Mouse (Mus musculus) 416B (cell line): Measurements from ENCODE around the gene Cdkn2d.
"Not testable (repeated sequence)": the region's sequence is repeated elsewhere in the genome, so short reads cannot be mapped to it uniquely, and the experiment has no call there.

Source experiments
- DNase-seq: peaks from one replicate; pipeline ENCODE4 v3.0.0; 2011; ENCODE audit warnings: low read depth

The Cdkn2d gene

DNA sequence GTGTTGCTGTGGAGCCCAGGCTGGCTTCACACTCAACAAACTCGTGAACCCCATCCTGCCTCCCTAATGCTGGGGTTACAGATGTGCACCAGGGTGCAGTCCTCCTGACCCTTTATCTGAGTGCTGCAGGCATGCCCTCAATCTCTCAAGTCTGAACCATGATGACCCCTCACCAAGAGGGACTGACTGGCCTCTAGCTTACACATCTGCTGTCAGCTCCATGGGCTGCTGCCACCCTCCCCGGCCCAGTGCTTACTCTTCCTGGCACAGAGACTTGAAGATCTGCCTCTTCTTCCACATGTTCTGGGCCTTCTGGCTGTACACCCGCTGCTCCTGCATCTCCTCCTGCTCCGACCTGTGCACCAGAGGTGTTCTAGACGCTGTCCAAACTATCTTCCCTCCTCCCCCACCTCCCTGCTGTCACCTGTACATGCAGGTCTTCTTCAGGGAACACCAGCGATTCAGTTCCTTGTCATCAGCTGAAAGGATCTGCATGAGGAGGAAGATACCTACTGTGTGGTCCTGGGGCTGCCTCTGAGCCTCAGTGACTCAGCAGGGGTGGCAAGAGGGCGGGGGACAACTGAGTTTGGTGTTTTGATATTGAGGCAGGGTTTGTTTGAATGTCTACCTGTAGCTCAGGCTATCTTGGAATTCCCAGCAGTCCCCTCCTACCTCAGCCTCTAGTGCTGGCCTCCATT, 16.0 kb downstream of the Cdkn2d start:
- no peak for DNase-seq

- no peak for DNase-seq
These were observed 16.9 kb downstream of the Cdkn2d start for GRCm38 (mm10) chr9:21274336-21274735.

DNA sequence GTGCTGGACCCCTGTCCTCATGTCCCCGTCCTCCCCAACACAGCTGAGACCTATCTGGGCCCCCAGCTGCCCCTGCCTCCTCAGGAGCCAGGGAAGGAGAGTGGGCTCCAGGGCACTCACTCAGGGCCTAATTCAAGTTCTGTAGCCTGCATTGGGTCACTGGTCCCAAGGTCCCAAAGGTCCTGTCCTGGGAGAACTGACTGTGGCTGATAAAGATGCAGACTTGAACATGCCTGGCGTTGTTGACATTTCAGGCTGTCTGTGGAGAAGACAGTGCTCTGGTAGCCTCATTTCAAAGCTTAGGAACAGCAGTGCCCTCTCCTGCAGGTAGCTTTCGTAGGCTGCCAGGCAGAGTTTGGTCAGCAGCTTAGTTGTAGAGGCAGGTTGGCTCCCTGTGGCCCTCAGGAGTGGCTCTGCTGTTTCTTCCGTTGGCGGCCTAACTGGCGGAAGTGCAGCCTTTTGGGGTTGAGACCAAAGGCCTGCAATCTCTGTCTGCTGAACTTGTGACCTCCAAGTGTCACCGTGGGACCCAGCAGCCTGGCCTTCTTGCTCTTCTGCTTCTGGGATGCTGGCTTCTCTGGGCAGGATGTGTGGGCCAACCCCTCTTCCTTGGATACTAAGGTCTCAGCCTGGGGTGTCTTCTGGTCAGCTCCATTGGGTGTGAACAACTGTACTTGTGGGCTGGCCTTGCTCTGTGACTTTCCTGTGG, 17.5 kb downstream of the Cdkn2d start:
- no peak for DNase-seq

DNA sequence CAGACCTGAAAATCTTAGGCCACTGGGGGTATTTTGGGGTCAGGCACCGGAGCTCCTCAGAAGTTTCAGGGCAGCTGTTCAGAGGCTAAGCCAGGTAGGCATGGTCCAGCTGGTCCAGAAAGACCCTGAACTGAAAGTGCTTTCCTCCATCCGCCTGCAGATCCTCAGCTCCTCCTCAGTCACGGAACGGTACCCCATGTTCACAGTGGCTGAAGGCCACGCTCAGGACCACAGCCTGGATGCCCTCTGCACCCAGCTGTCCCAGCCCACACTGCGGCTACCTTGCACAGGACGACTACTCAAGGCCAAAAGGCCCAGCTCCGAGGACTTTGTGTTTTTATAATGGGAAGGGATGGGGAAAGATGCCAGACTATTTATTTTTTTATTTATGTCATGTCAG, 18.1 kb downstream of the Cdkn2d start:
- DNase-seq: no peak

GRCm38 (mm10) chr9:21272391-21272790, 18.8 kb downstream of the Cdkn2d start:
- DNase-seq: no peak

- not testable (repeated sequence) for DNase-seq
These were observed 21.6 kb downstream of the Cdkn2d start for GRCm38 (mm10) chr9:21269590-21269989.

GRCm38 (mm10) chr9:21268305-21268704, 22.9 kb downstream of the Cdkn2d start:
- DNase-seq: no peak

- DNase-seq: no peak
These were observed 24.3 kb downstream of the Cdkn2d start for GRCm38 (mm10) chr9:21266889-21267288.

DNA sequence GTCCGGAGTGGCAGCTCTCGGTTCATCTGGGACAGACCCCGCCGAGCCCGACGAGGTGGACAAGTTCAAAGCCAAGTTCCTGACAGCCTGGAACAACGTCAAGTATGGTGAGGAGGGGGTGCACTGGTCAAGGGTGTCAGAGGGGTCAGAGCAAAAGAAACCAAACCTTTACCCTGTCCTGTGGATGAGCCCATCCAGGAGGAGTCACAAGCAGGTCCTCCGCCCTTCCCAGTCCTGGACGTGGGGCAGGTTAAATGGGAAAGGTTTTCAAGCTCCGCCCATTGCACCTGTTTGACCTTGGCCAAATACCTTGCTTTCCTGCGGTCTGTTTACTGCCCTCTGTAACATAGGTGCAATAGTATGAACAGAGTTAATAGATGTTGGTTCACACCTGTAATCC, 25.6 kb downstream of the Cdkn2d start:
- DNase-seq: no peak

DNA sequence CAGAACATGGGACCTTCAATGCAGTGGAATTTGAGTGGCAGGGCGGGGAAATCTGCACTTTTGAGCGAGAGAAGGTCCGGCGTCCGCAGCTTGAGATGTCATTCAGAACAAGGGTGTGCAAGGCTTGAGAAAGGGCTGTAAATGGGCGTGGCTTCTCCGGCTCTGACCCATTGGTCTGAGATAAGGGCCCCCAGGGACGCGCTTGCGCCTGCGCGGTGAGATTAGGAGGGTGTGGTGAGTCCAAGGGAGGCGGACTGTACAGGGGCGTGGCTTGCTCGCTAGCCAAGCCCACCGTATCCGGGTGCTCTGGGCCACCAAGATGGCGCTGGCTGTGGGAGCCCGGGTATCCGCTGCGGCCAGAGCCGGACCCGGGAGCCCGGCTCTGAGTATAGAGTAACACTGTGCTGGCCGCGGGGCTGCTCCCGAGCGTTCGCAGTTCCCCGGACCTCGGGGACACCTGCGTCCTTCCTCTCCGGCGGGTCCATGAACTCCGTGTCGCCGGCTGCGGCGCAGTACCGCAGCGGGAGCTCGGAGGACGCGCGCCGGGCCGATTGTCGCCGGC, 26.1 kb downstream of the Cdkn2d start, which contains the start of gene Atg4d:
Atg4d (plus strand) TSS at position 294 of the 562 bp plus-strand sequence.
- DNase-seq: peak; percentile 99

DNA sequence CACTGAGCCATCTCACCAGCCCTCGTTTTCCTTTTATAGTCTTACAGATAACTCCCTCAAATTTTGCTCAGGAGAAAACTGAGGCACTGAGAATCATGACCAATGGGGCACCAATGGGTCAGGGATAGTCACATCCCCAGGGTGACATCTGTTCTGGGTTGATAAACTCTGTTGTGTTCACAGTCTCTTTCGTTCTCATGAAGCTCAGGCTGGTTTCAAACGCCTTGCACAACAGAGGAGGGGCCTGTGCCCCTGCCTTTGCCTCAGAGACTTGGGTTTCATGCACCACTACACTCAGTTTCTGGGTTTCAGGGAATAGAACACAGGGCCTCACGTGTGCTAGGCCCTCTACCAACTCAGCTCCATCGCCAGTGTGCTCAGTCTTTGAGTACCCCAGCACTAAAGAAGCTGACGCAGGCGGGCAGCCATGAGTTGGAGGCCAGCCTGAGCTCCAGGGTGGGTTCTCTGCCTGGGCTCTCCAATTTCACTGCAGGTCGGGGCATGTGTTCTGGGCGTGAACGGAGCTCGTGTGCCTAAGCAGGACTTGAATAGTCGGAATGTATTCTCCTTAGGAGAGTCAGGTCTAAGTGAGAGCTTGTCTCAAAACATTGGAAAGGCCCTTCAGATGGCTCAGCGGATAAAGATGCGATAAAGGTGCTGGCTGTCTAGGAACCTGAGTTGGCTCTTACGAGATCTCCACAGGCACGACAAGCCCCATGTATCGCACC, 26.8 kb downstream of the Cdkn2d start:
- no peak for DNase-seq

- DNase-seq: peak; percentile 25
These were observed 29.4 kb downstream of the Cdkn2d start for GRCm38 (mm10) chr9:21261831-21262230.

DNA sequence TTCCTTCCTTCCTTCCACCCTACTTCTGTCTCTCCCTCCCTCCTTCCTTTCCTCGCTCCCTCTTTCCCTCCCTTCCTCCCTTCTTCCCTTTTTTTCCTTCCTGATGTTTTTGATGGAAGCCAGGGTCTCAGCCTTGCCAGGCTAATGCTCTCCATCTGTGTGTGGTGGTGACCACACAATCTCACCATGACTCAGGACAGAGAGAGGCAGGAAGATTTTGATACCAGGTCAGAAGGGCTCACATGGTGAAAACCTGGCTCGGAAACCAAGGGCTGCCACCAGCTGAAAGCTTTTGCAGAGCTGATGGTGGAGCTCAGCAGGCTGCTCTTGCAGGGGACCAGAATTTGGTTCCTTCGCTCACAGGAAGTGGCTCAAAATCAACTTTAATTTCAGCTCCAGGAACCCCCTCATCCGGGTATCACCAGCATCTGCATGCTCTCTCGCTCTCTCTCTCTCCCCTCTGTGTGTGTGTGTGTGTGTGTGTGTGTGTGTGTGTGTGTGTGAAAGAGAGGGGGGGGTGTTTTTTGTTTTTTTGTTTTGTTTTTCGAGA, 30.6 kb downstream of the Cdkn2d start:
- peak; percentile 64 for DNase-seq

DNA sequence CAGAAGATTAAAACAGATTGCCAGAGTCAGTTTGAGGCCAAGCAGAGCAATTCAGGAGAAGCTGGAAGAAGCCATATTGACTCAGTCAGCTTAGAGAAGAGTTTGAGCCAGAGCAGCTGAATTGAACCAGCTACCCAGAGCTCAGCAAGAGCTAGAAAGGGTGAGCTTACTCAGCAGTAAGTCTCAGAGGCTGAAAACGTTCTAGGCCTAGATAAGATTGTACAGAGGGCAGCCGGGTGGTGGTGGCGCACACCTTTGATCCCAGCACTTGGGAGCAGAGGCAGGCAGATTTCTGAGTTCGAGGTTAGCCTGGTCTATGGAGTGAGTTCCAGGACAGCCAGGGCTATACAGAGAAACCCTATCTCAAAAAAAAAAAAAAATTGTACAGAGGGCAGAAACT, 34.9 kb downstream of the Cdkn2d start:
- DNase-seq: not testable (repeated sequence)

DNA sequence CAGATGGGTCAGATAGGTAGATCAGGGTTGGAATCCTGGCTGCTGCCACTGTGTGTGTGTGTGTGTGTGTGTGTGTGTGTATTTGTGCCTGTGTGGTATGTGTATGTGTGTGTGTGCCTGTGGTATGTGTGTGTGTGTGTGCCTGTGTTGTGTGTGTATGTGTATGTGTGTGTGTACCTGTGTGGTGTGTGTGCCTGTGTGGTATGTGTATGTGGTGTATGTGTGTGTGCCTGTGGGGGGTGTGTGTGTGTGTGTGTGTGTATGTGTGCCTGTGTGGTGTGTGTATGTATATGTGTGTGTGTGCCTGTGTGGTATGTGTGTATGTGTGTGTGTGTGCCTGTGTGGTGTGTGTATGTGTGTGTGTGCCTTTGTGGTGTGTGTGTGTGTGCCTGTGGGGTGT, 36.5 kb downstream of the Cdkn2d start:
- no peak for DNase-seq

- no peak for DNase-seq
These were observed 40.0 kb downstream of the Cdkn2d start for GRCm38 (mm10) chr9:21251116-21251735.

- DNase-seq: no peak
These were observed 40.7 kb downstream of the Cdkn2d start for GRCm38 (mm10) chr9:21250509-21250908.

- DNase-seq: no peak
These were observed 41.3 kb downstream of the Cdkn2d start for GRCm38 (mm10) chr9:21249629-21250508.

DNA sequence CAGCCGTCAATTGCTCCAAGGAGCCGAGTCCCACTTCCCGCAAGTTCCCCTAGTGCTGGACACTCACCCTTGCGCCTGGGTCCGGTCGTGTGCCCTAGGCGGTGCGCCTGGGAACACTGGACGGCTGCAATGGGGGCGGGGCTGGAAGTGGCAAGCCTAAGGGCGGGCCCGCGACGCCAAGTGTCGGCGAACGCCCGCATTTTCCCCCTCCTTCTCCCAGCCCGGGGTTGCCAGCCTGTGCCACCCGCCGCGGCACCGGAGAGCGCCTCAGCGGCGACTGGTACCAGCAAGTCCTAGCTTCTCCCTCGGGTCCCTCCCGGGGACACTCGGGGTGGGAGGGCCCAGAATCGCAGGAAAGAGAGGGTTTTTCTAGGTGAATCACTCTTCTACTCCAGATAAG, 42.9 kb downstream of the Cdkn2d start, which contains the start of gene S1pr5:
S1pr5 (minus strand) TSS at position 118 of the 400 bp plus-strand sequence.
- no peak for DNase-seq

- peak; percentile 24 for DNase-seq
These were observed 44.9 kb downstream of the Cdkn2d start for GRCm38 (mm10) chr9:21246342-21246741.

DNA sequence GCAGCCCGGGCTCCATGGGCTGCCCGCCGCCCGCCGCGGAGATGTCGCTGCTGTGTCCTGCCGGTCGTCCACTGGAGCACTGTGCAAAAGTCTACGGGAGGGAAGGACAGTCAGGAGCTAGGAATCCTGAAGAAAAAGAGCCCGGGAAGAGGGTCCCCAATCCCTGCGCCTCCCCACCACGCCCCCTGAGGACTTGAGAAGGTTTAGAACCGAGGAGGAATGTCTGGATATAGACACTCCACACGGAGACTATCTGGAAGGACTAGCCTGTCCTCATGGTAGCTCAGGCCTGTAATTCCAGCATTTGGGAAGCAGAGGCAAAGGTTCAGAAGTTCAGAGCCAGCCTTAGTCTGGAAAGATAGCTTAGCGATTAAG, 46.1 kb downstream of the Cdkn2d start:
- DNase-seq: no peak
